In genomic region chr5:132029038-132029437, GRCm38 (mm10) we compare ENCODE assay signal across 15 mouse cellular contexts.
DNase-seq lines count a peak whose midpoint lies in the region; ATAC-seq and TF ChIP-seq lines count a peak whose summit lies in the region.
"Had no signal": no experiment of that assay in that cellular context is flagged by ENCODE, and none has a peak within 500 bp of the region (broad histone marks: within the 10 kb centered on the region; RNA-seq: fewer than 3 reads in every experiment).

No protein-coding gene starts in this region.

- 0 out of 2 replicates have a peak, but pooled peaks cover 2% of the 10 kb centered on the region for H3K4me1 ChIP-seq in lung, embryonic 14.5 days (ENCODE audit: insufficient read depth)
- H3K4me1 ChIP-seq in heart, embryonic 14.5 days (ENCODE audit: control insufficient read depth in 2 of 2, insufficient read depth in 2 of 2, low read length in 2 of 2), result peaks cover 8 to 12% of the 10 kb centered on the region in 2 experiments; a peak in 3 of 4 replicates

- peak; percentile 74 for DNase-seq in lung, embryonic 14.5 days
- no peak for DNase-seq in lung, postnatal 14 days
- peak; percentile 12 for DNase-seq in embryo, embryonic 9.5 days (ENCODE audit: extremely low spot score)
- peak; percentile 60 for DNase-seq in mesoderm, embryonic 11.5 days (ENCODE audit: low read depth, low spot score)
- DNase-seq in thymus, postnatal 14 days, result no peak
- no peak for DNase-seq in kidney, postnatal 10 days
- DNase-seq: thymus, postnatal 36 days had no signal

- no peaks in the 10 kb centered on the region for H3K27me3 ChIP-seq in lung, embryonic 14.5 days (ENCODE audit: insufficient read depth, low read length)
- no peaks in the 10 kb centered on the region for H3K27me3 ChIP-seq in heart, embryonic 14.5 days (ENCODE audit: control insufficient read depth, insufficient read depth, low read length)
- H3K27me3 ChIP-seq: CH12.LX; midbrain, embryonic 13.5 days; neural tube, embryonic 12.5 days had no signal

- no peak overlapping the region for H3K27ac ChIP-seq in lung, embryonic 14.5 days (ENCODE audit: low read depth)
- H3K27ac ChIP-seq in heart, embryonic 14.5 days (replicated peaks in 1 of 2; ENCODE audit: control insufficient read depth in 1 of 2, insufficient read depth in 1 of 2, low read depth in 2 of 2, low read length in 2 of 2), result no peak overlapping the region
- H3K27ac ChIP-seq: hindbrain, embryonic 10.5 days; kidney, postnatal 0 days; liver, embryonic 14.5 days; neural tube, embryonic 12.5 days had no signal

- H3K4me3 ChIP-seq in lung, embryonic 14.5 days (ENCODE audit: low read depth, low read length), result no peak overlapping the region
- H3K4me3 ChIP-seq in heart, embryonic 14.5 days (ENCODE audit: control insufficient read depth in 1 of 2, insufficient read depth in 1 of 2, low read depth in 1 of 2, low read length in 2 of 2), result no peak overlapping the region
- H3K4me3 ChIP-seq: hindbrain, embryonic 10.5 days; midbrain, embryonic 13.5 days; neural tube, embryonic 12.5 days had no signal

- H3K36me3 ChIP-seq in lung, embryonic 14.5 days (ENCODE audit: insufficient read depth), result no peaks in the 10 kb centered on the region
- H3K36me3 ChIP-seq in heart, embryonic 14.5 days (ENCODE audit: control insufficient read depth, insufficient read depth, low read length), result no peaks in the 10 kb centered on the region
- H3K36me3 ChIP-seq: hindbrain, embryonic 10.5 days; midbrain, embryonic 13.5 days; neural tube, embryonic 12.5 days had no signal

- no peak for TF ChIP-seq CTCF in lung, embryonic 14.5 days (IDR thresholded peaks at IDR 0.05; ENCODE audit: low read depth)

- peak; percentile 52; the same call in 1 of the 2 replicates for ATAC-seq in lung, embryonic 14.5 days (ENCODE audit: insufficient read depth)
- no peak for ATAC-seq in heart, embryonic 14.5 days (ENCODE audit: insufficient number of reproducible peaks, insufficient read depth, low FRiP score, low read depth)
- ATAC-seq: midbrain, embryonic 13.5 days; Patski had no signal

- H3K9ac ChIP-seq in lung, embryonic 14.5 days, result no peak overlapping the region
- H3K9ac ChIP-seq in heart, embryonic 14.5 days (ENCODE audit: low read length), result no peak overlapping the region
- H3K9ac ChIP-seq: liver, embryonic 14.5 days; midbrain, embryonic 13.5 days; neural tube, embryonic 12.5 days had no signal

- 37% methylated on average over 12 of the region's 12 CpGs for WGBS in lung, embryonic 14.5 days
- WGBS in heart, embryonic 14.5 days, result 8% methylated on average over 12 of the region's 12 CpGs

- H3K4me2 ChIP-seq in lung, embryonic 14.5 days, result no peak overlapping the region
- peak overlapping the region; percentile 46 for H3K4me2 ChIP-seq in heart, embryonic 14.5 days (ENCODE audit: low read length)
- H3K4me2 ChIP-seq: midbrain, embryonic 13.5 days; neural tube, embryonic 12.5 days had no signal

- no peaks in the 10 kb centered on the region for H3K9me3 ChIP-seq in lung, embryonic 14.5 days (ENCODE audit: low read depth, low read length)
- peaks cover 5% of the 10 kb centered on the region; the same call in 1 of the 2 replicates for H3K9me3 ChIP-seq in heart, embryonic 14.5 days (ENCODE audit: control insufficient read depth, low read length)
- H3K9me3 ChIP-seq: hindbrain, embryonic 10.5 days; midbrain, embryonic 13.5 days; neural tube, embryonic 12.5 days had no signal

Comparison
In these comparisons a context has a peak if more than half of its experiments do, and no peak if none do; other contexts are left out.
1. DNase-seq: peak in lung, embryonic 14.5 days (single experiment), embryo, embryonic 9.5 days (single experiment) and mesoderm, embryonic 11.5 days (single experiment); none in lung, postnatal 14 days (single experiment), thymus, postnatal 14 days (single experiment) and kidney, postnatal 10 days (single experiment).